Mouse (Mus musculus): ENCODE data around the gene Exph5.

GRCm38 (mm10) chr9:53264387-53264786, 37.1 kb upstream of the Exph5 start:
- TF ChIP-seq CTCF (IDR thresholded peaks at IDR 0.05; ENCODE audit: borderline replicate concordance, insufficient read depth, low read depth, low read length): no peak
- TF ChIP-seq POLR2A (IDR thresholded peaks at IDR 0.05; ENCODE audit: borderline replicate concordance, insufficient read depth, low read length): no peak

All from cerebellum, adult 2 months (tissue).